Mouse (Mus musculus) left cerebral cortex, adult 18-20 months (tissue): ENCODE measurements around the gene Lrrc46. TPM values are rescaled to one million over a fixed set of nuclear protein-coding genes. Genes with fewer than 3 reads are reported as not detected.

Experiments
- DNase-seq, 2 experiments: peaks; one replicate each; pipeline ENCODE4 v3.0.0; 2021 to 2022; ENCODE audit warnings: low spot score in 2 of 2, mixed read lengths in 1 of 2
- total RNA-seq, 2 experiments: library from RNA; stranded (reverse); gene quantifications; 2 replicates each; pipeline ENCODE4 v1.2.3; 2021

The Lrrc46 gene
- total RNA-seq, 2 experiments from 2014 or later = 0.33 to 0.37 TPM

DNA sequence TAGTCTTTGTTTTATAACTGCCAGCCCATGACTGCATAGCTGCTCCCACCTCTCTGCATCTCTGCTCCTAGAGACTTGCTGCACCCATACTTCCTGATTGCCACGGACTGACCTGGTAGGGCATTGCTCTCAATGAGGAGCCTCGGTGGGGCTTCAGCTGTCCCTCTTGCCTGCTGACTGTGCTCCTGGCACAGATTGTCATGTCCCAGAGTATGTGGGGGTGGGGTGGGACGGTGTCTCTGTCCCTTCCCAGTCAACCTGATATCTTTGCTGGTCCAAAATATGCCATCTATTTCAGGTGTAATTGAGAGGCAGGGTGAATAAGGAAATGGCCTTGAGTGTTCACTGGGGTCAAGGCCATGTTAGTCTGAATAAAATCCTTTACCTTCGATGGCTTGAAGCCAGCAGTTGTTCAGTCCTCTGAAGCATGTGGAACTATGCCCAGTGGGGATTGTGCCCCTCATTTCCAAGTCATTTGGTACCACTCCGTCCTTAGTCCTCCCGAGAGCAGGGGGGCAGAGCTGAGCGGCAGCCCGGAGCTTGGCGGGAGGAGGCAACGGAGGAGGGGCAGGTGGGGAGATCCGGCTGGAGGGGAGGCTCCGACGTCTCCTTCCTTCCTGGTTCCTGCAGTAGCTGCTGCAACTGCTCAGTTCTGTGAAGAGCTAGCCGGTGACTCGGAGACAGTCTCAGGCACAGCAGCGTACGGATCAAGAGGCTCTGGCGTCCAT lies 9.2 kb upstream of the Lrrc46 start, which contains the start of gene Osbpl7:
TSS of gene Osbpl7 (plus strand) at position 413 of the 728 bp plus-strand sequence.
- peak; percentile 73 for DNase-seq

DNA sequence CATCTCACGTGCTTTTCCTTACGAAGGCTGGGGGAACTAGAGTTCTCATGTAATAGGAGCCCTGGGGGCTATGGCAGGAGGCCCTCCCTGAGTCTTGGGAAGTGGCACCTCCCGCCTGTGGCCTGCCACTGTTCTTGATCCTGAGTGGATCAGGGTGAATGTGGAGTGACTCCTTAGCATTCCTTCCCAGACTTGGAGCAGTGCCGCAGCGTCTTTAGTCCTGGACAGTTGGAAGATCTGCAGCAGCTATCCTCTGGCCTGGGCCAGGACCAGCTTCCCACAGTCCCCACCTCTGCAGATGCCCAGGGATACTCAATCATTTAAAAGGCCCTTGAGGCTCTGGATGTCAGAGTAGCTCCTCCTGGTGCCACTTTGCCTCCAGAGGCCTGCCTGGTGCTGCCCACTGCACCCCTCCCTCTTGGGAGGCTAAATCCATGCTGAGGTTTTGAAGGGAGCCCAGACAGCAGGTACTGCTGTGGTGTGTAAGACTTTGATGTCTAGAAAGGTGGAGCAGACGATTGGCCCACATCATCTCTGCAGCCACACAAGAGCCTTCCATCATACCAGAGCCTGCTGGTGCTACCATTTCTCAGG lies 8.4 kb upstream of the Lrrc46 start:
- no peak for DNase-seq

DNA sequence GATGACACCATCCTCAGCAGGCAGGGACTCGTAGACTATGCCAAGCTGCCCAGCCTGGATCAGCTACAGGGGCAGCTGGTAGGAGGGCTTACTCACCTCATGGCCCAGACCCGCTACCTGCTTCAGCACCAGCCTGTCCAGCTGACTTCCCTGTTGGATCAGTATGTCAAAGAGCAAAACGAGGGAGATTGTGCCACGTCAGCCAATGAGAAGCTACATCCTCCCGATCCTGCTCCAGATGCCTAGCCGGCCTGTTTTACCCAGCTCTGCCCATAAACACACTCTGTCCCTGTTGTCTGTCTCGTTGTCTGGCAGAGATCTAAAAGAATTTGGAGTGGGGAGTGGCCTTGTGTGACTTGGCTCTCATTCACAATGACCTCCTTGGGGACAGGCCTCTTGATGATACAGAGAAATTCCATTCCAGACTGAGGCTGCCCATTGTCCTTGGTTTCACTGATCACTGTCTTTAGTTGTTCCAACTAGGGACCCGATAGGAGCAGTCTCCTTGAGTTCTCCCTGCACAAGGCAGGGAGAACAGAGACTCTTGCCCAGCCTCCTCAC lies 7.0 kb upstream of the Lrrc46 start:
- no peak for DNase-seq

- DNase-seq = no peak
Measured at GRCm38 (mm10) chr11:97045861-97046260, 4.7 kb upstream of the Lrrc46 start.

DNA sequence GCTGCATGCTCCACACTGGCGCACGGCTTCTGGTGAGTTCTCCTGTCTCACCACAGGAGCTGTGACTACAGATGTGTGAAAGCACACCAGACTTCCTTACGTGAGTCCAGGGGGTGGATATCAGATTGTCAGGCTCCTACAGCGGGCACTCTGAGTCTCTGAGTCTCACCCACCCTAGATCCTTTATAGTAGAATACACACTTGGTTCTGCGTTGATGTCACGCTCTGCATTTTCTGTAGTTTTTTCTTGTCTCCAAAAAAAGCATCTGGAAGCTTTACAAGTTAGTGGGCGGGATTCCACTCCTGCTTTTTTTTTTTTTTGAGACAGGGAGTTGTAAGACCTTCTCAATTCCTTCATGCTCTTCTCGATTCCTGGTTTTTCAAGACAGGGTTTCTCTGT lies 3.7 kb upstream of the Lrrc46 start:
- DNase-seq = no peak

DNA sequence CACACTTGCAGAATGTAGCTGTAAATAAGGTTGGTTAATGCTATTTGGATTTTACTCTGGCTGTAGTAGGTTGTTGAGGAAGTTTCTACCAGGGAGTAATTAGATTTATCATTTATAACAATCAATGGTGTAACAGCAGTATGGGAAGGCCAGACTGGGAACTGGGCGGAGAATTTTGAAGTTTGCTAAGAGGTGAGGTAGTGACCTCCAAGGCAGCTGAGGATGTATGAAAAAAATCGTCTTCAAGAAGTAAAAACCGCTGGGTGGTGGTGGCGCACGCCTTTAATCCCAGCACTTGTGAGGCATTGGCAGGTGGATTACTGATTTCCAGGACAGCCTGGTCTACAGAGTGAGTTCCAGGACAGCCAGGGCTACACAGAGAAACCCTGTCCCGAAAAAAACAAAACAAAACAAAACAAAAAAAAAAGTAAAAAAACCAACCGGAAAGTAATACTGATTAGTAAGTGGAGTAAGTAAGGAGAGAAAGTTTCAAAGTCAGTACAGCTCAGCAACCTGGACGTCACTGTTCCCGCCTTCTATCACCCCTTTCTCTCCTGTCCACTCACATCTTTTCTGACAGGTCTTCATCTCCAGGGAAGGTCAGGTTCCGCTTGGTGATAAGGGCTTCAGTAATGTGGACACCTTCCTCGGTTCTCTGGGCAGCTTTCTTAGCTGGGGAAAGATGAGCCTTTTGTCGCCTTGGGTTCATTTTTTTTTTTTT lies 746 bp downstream of the Lrrc46 start:
- no peak for DNase-seq

GRCm38 (mm10) chr11:97038881-97039280 lies 2.3 kb downstream of the Lrrc46 start:
- DNase-seq = no peak

DNA sequence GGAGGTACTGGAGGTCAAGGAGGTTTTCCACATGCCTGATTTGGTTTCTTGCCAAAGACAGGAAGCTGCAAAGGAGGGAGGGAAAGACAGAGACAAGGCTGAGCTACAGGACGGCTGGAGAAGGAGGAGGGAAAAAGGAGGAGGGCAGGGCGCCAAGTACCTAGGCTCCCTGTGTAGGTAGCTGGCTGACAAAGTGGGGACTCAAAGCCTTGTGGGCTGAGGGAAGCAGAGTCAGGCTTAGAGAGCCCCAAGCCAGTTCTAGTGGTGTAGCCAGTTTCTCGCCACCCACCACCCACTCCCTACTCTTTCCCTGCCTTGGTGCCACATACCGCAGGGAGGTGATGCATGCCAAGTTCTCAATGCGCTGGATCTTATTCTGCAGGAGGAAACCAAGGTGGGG lies 5.1 kb downstream of the Lrrc46 start:
- peak; percentile 74 to 76 for DNase-seq

DNA sequence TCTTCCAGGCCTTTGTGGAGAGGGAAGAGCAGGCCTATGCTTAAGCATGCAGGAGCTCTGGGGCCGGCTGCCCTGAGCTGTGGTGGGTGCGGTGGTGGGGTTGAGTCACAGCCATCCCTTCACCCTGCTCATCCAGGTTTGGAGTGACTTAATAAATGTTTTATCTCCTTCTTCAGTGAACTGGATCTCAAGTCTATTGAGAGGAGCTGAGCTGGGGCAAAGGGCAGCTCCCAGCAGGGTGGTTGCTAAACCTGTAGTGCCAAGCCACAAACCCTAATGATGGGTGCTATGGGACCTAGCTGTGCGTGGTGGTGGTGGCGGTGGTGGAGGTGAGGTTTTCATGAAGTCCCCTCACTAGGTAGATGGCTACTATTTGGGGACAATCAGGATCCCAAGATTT lies 7.4 kb downstream of the Lrrc46 start:
- no peak for DNase-seq

DNA sequence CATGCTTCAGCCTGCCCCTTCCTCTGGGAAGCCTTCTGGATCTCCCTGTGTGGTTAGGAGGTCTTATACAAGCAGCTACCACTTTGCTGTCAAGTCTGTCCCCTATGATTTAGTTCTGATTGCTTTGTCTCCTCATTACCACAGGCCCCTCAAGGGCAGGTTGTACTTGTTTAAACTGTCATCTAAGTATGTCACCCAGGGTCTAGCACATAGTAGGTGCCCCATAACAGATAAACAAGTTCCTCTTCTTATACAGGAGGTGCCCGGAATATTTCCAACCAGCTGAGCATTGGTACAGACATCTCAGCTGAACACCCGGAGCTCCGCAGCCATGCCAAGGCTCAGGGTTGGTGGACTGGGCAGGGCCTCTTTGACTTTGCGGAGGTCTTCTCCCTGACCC lies 8.7 kb downstream of the Lrrc46 start:
- no peak for DNase-seq

DNA sequence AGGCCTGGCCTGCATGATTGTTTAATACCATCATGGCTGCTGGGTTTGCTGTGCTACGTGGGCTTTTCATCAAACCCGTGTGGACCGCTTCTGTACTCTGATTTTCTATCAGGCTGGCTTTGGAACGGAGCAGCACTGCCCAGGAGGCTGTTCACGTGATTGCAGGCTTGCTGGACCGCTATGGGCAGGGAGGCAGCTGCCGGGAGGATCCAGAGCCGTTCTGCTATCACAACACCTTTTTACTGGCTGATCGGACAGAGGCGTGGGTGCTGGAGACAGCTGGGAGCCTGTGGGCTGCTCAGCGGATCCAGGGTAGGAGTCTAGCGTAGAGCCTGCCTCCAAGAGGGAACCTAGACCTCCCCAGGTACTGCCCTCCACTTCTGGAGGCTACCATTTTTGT lies 9.2 kb downstream of the Lrrc46 start:
- no peak for DNase-seq

GRCm38 (mm10) chr11:97030426-97030825 lies 10.8 kb downstream of the Lrrc46 start:
- DNase-seq = no peak

DNA sequence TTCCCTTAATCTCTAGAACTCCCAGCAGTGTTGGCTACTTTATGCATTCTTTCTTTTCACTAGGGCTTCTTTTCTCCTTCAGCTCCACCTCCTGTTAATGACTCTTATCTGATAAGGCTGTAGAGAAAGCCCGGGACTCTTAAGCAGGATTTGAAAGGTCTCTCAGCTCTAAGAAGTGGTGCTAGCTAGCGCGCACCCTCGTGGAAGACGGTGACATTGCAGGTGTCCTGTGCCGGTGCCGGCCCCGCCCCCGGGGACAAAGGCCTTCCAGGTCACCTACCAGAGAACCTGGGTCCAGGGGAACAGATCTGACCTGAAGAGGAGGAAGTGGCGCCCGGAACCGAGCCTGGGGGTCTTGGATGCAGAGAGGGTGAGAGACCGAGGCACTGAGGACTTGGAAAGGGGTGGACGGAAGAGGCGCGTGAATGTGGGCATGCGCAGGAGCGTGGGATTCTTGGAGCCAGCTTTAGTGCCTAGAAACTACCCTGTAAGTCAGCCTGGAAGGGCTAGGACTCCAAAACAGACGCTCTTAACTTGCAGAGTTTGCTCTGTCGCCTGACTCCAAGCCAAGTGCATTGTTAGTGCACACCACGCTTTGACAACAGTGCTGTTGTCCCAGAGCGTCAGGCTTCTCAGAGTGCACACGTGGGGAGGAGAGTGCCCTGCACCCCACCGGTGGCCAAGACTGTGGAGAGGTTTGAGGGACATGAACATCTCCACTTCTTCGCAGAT lies 11.4 kb downstream of the Lrrc46 start, which contains the start of gene Scrn2:
TSS of gene Scrn2 (plus strand) at position 253 of the 732 bp plus-strand sequence.
- peak; percentile 78 for DNase-seq

GRCm38 (mm10) chr11:97025721-97026344 lies 15.4 kb downstream of the Lrrc46 start:
- DNase-seq = peak; percentile 87 to 90

- DNase-seq = no peak
Measured at GRCm38 (mm10) chr11:97024977-97025376, 16.2 kb downstream of the Lrrc46 start.

DNA sequence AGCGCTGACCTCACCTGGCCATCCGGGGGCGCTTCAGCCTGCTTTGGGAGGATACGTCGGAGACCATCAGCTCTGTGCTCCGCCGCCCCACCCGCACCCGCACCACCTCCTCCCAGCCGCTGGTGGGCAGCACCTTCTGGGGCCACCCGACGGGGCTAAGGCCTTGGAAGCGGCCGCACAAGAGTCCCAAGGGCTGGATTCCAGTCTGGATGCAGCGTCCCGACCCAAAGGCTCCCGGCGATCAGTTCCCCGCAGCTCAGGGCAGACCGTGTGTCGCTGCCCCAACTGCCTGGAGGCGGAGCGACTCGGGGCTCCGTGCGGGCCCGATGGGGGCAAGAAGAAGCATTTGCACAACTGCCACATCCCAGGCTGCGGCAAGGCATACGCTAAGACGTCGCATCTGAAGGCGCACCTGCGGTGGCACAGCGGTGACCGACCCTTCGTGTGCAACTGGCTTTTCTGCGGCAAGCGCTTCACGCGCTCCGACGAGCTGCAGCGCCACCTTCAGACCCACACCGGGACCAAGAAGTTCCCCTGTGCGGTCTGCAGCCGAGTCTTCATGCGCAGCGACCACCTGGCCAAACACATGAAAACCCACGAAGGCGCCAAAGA lies 19.2 kb downstream of the Lrrc46 start:
- DNase-seq = peak; percentile 55 to 65

- no peak for DNase-seq
Measured at GRCm38 (mm10) chr11:97021121-97021765, 20.0 kb downstream of the Lrrc46 start.

DNA sequence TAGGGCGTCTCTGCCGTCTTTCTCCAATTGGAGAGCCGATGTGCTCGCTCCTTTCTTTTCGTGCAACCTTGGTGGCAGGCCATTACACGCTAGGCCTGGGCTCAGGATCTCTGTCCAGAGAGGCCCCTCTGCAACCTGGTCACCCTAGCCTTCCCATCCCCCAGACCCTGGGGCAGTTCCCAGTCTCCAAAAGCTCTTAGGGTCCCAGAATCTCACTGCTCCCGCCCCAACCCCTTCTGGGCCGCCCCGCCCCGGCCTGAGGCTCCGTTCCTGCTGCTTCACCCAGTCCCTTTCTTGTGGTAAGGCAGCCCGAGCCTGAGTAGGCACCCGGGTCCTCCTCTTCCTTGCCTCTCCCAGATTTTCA lies 21.9 kb downstream of the Lrrc46 start:
- DNase-seq = no peak

GRCm38 (mm10) chr11:97018583-97019344 lies 22.4 kb downstream of the Lrrc46 start:
- DNase-seq = no peak
